Mouse (Mus musculus): ENCODE measurements at regions not wholly inside any gene's neighbourhood (a gene's known extent, or its start where the extent isn't known, plus 50 kb on each side); places are given as distances from the start of the nearest gene placed in this dataset.

DNA sequence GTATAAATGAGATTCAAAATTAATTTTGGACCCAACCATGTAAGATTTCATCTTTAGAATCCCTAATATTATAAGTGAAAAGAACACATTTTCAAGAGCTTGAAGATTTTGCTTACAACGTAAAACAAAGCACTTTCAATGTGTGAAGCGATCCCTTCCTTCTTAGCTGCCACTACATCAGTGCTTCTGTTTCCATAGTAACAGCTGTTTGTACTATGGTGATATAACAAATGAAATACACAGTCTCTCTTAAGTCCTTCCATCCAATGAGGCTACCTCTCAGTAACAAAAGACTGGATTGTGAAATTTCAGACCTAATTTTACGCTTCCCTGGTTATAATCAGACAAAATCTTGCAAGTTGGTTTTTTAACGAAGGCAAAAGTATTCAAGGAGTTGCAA lies 364.0 kb downstream of the 1700129C05Rik start:
- TF ChIP-seq NELFE (IDR thresholded peaks at IDR 0.05; ENCODE audit: low read depth, low read length) (no peak), SMC3 (IDR thresholded peaks at IDR 0.05; ENCODE audit: low read depth, low read length) (no peak), CTCF (conservative IDR thresholded peaks at IDR 0.05 in 1 of 2, IDR thresholded peaks at IDR 0.05 in 1 of 2; ENCODE audit: low read depth in 2 of 2, low read length in 2 of 2) (no peak), HCFC1 (IDR thresholded peaks at IDR 0.05; ENCODE audit: low read depth, low read length) (no peak), UBTF (IDR thresholded peaks at IDR 0.05; ENCODE audit: low read depth, low read length) (no peak), TCF12 (IDR thresholded peaks at IDR 0.05; ENCODE audit: low read depth, low read length) (no peak), PAX5 (IDR thresholded peaks at IDR 0.05; ENCODE audit: low read length) (no peak), MXI1 (IDR thresholded peaks at IDR 0.05; ENCODE audit: low read depth, low read length) (no peak), ZMIZ1 (IDR thresholded peaks at IDR 0.05; ENCODE audit: low read depth, low read length) (no peak), RCOR1 (conservative IDR thresholded peaks at IDR 0.05; ENCODE audit: low read depth, low read length) (no peak)
- DNase-seq (ENCODE audit: extremely low read depth), result no peak
- dilution Hi-C loops (cut with MboI; ENCODE audit: extremely low pct_ligation_motif_present, extremely low pct_unique_long_range_greater_than_20kb, low sequenced_read_pairs), result no loop called here
- no peak overlapping the region for H3K4me2 ChIP-seq (ENCODE audit: insufficient read depth, low read depth, poor library complexity, severe bottlenecking)
- no peaks in the 10 kb centered on the region for H3K27me3 ChIP-seq (replicated peaks)
- no peaks in the 10 kb centered on the region for H3K9me3 ChIP-seq (replicated peaks; ENCODE audit: low read length)
- H3K27ac ChIP-seq (ENCODE audit: insufficient read depth, low read depth), result no peak overlapping the region
- no peak overlapping the region for H3K4me3 ChIP-seq (replicated peaks in 1 of 3; ENCODE audit: low read depth in 2 of 3, low read length in 2 of 3, poor library complexity in 1 of 3)
- no peak overlapping the region for H3K9ac ChIP-seq (ENCODE audit: insufficient read depth, low read depth)
- H3K4me1 ChIP-seq (ENCODE audit: control insufficient read depth in 1 of 2, insufficient read depth in 2 of 2), result peaks cover 0 to 4% of the 10 kb centered on the region in 2 experiments; a peak in 1 of 4 replicates
- in situ Hi-C loops (cut with MboI; ENCODE audit: low pct_ligation_motif_present, low pct_unique_long_range_greater_than_20kb, low sequenced_read_pairs), result no loop called here
- H3K79me2 ChIP-seq (replicated peaks; ENCODE audit: control insufficient read depth, extremely low read depth, insufficient read depth, poor library complexity, severe bottlenecking), result no peaks in the 10 kb centered on the region
- H3K36me3 ChIP-seq (replicated peaks in 1 of 2; ENCODE audit: control insufficient read depth in 1 of 2, insufficient read depth in 1 of 2, low read length in 1 of 2), result no peaks in the 10 kb centered on the region

DNA sequence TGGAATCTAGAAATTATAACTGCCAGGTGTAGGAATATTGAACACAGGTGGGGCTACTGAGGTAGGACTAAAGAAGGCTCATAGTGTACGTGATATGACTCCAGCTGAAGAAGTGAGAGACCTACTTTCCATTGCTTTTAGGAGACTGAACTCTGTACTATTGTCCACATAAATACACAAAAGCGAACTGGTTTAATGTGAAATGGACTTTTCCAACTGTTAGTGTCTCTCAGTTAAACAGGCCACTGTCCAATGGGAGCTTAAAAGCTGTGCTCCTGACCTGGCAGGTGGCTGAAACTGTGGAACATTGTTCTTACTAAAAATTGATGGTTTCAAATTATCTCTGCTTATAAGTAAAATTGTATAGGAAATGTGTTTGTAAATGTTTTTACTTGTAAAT lies 381.4 kb downstream of the 1700129C05Rik start:
- TF ChIP-seq CTCF (conservative IDR thresholded peaks at IDR 0.05 in 1 of 2, IDR thresholded peaks at IDR 0.05 in 1 of 2; ENCODE audit: low read depth in 2 of 2, low read length in 2 of 2), result no peak
- in situ Hi-C loops (cut with MboI; ENCODE audit: low pct_ligation_motif_present, low pct_unique_long_range_greater_than_20kb, low sequenced_read_pairs), result no loop called here
- dilution Hi-C loops (cut with MboI; ENCODE audit: extremely low pct_ligation_motif_present, extremely low pct_unique_long_range_greater_than_20kb, low sequenced_read_pairs), result no loop called here
- no peak overlapping the region for H3K27ac ChIP-seq (ENCODE audit: insufficient read depth, low read depth)
- no peak overlapping the region for H3K9ac ChIP-seq (ENCODE audit: insufficient read depth, low read depth)
- H3K4me3 ChIP-seq (replicated peaks in 1 of 3; ENCODE audit: low read depth in 2 of 3, low read length in 2 of 3, poor library complexity in 1 of 3), result no peak overlapping the region
- peaks cover 0 to 2% of the 10 kb centered on the region in 2 experiments; a peak in 2 of 4 replicates for H3K4me1 ChIP-seq (ENCODE audit: control insufficient read depth in 1 of 2, insufficient read depth in 2 of 2)
- no peaks in the 10 kb centered on the region for H3K79me2 ChIP-seq (replicated peaks; ENCODE audit: control insufficient read depth, extremely low read depth, insufficient read depth, poor library complexity, severe bottlenecking)
- H3K36me3 ChIP-seq (replicated peaks in 1 of 2; ENCODE audit: control insufficient read depth in 1 of 2, insufficient read depth in 1 of 2, low read length in 1 of 2), result no peaks in the 10 kb centered on the region
- no peaks in the 10 kb centered on the region for H3K27me3 ChIP-seq (replicated peaks)
- no peak overlapping the region for H3K4me2 ChIP-seq (ENCODE audit: insufficient read depth, low read depth, poor library complexity, severe bottlenecking)
- no peak for DNase-seq (ENCODE audit: extremely low read depth)
- H3K9me3 ChIP-seq (replicated peaks; ENCODE audit: low read length), result no peaks in the 10 kb centered on the region

DNA sequence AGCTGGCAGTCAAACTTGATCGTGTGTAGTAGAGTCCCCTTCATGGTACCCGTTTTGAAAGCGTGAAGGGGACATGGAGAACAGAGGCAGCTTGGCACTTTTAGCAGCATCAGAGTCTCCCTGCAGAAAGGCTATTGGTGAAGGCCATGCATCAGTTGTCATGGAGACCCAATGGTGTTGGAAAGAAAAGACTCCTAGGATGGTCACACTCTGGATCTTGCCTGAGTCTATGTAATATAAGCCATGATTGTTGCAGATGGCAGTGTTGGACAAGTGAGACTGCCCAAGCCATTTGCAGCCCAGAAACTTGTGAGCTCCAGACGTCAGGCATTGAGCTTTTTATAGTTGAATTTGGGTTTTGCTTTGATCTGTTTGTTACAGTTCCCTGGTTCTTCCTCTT lies 382.9 kb downstream of the 1700129C05Rik start:
- Histone ChIP-seq H3K27ac (ENCODE audit: insufficient read depth, low read depth) (no peak overlapping the region), H3K79me2 (replicated peaks; ENCODE audit: control insufficient read depth, extremely low read depth, insufficient read depth, poor library complexity, severe bottlenecking) (no peaks in the 10 kb centered on the region), H3K9ac (ENCODE audit: insufficient read depth, low read depth) (no peak overlapping the region), H3K4me3 (replicated peaks in 1 of 3; ENCODE audit: low read depth in 2 of 3, low read length in 2 of 3, poor library complexity in 1 of 3) (no peak overlapping the region), H3K9me3 (replicated peaks; ENCODE audit: low read length) (no peaks in the 10 kb centered on the region), H3K4me1 (ENCODE audit: control insufficient read depth in 1 of 2, insufficient read depth in 2 of 2) (peaks cover 0 to 3% of the 10 kb centered on the region in 2 experiments; a peak in 2 of 4 replicates), H3K27me3 (replicated peaks) (no peaks in the 10 kb centered on the region), H3K36me3 (replicated peaks in 1 of 2; ENCODE audit: control insufficient read depth in 1 of 2, insufficient read depth in 1 of 2, low read length in 1 of 2) (no peaks in the 10 kb centered on the region), H3K4me2 (ENCODE audit: insufficient read depth, low read depth, poor library complexity, severe bottlenecking) (no peak overlapping the region)
- in situ Hi-C loops (cut with MboI; ENCODE audit: low pct_ligation_motif_present, low pct_unique_long_range_greater_than_20kb, low sequenced_read_pairs), result no loop called here
- TF ChIP-seq E2F4 (IDR thresholded peaks at IDR 0.05; ENCODE audit: insufficient replicate concordance, low read depth, low read length) (no peak), MAZ (IDR thresholded peaks at IDR 0.05; ENCODE audit: low read depth, low read length) (no peak), CHD1 (IDR thresholded peaks at IDR 0.05; ENCODE audit: low read depth, low read length) (no peak), MYC (IDR thresholded peaks at IDR 0.05; ENCODE audit: low read depth, low read length) (no peak), NRF1 (IDR thresholded peaks at IDR 0.05; ENCODE audit: low read depth, low read length) (no peak), POLR2AphosphoS2 (IDR thresholded peaks at IDR 0.05; ENCODE audit: low read depth, low read length) (no peak), RCOR1 (conservative IDR thresholded peaks at IDR 0.05; ENCODE audit: low read depth, low read length) (no peak), NELFE (IDR thresholded peaks at IDR 0.05; ENCODE audit: low read depth, low read length) (no peak), CHD2 (IDR thresholded peaks at IDR 0.05; ENCODE audit: low read length) (no peak), JUN (IDR thresholded peaks at IDR 0.05; ENCODE audit: insufficient read depth, low read depth, low read length) (no peak), HCFC1 (IDR thresholded peaks at IDR 0.05; ENCODE audit: low read depth, low read length) (no peak), RAD21 (IDR thresholded peaks at IDR 0.05; ENCODE audit: low read depth, low read length) (no peak), ZMIZ1 (IDR thresholded peaks at IDR 0.05; ENCODE audit: low read depth, low read length) (no peak), POLR2A (IDR thresholded peaks at IDR 0.05; ENCODE audit: low read depth, low read length) (no peak), ZC3H11A (IDR thresholded peaks at IDR 0.05; ENCODE audit: low read depth, low read length) (no peak)
- no peak for DNase-seq (ENCODE audit: extremely low read depth)
- dilution Hi-C loops (cut with MboI; ENCODE audit: extremely low pct_ligation_motif_present, extremely low pct_unique_long_range_greater_than_20kb, low sequenced_read_pairs), result no loop called here

Measured in CH12.LX (cell line).